Mouse (Mus musculus) frontal cortex, adult (tissue): Measurements from ENCODE around the gene Phf24.

Source experiments
- ATAC-seq: cut with Nextera tagmentation; 2 replicates; pipeline ENCODE4 v1.9.2; 2017; ENCODE audit warnings: mild to moderate bottlenecking, moderate library complexity, mixed read lengths; ENCODE audit not compliant: low TSS enrichment

The Phf24 gene

GRCm38 (mm10) chr4:42916617-42917401 lies at the start of gene Phf24:
Phf24 (plus strand) TSS chr4:42916660.
- ATAC-seq, result peak; percentile 48

DNA sequence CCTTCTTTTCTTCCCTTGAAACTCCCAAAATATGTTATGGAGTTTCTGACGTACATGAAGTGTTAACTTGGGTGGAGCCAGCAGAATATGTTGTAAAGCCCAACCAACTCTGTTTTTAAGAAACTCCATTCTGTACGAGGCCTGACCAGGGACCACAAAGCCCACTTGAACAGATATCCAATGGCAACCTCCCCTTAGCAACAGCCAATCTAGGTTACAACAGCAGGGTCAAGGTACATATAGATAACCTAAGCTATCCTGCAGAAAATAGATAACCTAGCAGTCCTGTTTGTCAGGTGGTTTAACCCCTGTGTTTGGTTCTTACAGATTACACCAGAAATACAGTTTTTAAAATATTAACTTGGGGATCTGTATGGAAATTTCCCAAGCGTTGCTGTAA lies 49.1 kb upstream of the Phf24 start:
- no peak for ATAC-seq

GRCm38 (mm10) chr4:42868193-42868592 lies 48.3 kb upstream of the Phf24 start:
- no peak for ATAC-seq

DNA sequence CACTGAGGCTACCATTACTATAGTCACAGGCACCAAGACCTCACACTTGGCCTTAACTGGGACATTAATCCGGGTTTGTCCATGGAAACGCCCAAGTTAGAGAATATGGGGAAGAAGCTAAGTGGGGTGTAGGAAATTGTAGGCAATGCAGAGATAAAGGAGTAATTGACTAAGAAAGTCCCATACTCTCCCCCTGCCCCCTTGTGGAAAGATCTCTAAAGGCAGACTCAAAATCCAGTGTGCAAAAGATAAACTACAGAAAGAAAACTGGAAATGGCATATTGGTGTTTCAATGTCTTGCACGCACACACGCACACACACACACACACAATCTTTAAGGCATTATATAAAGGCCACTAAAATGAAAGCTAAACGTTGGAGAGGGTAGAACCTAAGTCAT lies 45.7 kb upstream of the Phf24 start:
- no peak for ATAC-seq

DNA sequence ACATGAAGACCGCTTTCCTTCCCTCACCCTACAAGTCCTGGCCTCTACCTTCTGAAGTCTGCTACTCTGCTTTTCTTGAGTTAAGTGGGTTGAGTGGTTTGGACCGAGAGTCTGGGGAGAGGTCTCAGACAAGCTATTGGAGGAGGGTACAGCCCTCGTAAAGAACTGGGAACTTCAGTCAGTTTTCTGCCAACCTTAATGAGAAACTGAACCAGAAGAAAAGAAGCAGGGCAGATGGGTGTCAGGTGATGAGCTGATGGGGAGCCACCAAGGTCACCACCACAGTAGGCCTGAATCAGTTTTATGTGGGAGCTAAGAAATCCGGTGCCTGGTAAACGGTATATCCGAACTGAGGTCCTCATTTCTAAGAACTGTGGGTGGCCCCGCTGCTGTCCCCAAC lies 44.3 kb upstream of the Phf24 start:
- no peak for ATAC-seq

DNA sequence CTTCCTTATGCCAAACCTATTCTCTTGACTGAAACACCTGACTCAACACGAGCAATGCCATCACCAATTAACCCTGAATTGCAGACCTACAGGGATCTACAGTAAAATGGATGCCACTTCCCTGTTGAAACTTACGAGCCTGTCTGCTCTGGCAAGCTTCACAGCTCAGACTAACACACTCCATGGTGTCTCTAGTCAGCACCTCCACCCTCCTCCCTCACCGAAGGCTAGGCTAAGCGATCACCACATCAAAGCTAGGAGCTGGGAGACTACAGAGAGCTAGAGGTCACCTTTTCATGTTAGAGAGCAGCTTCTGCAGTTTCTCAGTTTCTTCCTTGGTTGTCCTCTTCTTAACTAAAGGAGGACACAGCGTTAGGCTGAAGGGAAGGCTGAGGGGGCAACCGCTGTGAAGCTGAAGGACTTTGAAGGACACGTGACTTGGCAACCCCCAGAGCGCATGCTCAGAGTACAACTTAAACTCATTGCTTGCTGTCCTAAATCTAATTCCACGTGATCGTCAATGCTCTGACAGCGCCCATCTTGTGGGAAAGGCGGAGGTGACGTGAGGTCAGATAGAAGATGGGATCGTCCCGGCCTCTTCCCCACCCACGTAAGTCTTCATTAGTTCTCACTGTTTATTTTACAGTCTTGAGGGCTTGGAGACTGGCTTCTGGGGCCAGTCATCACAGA lies 43.6 kb upstream of the Phf24 start:
- ATAC-seq, result no peak

DNA sequence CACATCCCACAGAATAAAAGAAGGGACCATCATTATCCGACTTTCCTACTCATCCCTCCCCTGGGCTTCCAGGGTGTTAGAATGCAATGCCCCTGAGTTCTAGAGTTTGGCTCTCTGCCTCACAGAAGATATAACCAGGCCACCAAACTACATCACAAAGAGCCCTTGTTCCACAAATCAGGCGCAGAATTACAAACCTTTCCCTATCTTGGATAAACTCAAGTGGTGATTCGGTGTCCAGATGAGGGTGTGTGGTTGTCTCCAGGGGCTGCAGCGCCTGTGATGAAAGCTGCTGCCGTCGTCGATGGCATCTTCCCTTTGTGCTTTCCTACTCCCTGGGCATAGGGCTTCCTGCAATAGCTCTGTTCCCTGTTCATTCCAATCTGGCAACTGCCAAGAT lies 42.3 kb upstream of the Phf24 start, which contains the start of gene Fam205c:
Gene Fam205c, minus strand, starts transcription at position 101 of the 400 bp plus-strand sequence.
- ATAC-seq, result no peak

- peak; percentile 76 for ATAC-seq
Measured at GRCm38 (mm10) chr4:42876586-42877291, 39.7 kb upstream of the Phf24 start.

DNA sequence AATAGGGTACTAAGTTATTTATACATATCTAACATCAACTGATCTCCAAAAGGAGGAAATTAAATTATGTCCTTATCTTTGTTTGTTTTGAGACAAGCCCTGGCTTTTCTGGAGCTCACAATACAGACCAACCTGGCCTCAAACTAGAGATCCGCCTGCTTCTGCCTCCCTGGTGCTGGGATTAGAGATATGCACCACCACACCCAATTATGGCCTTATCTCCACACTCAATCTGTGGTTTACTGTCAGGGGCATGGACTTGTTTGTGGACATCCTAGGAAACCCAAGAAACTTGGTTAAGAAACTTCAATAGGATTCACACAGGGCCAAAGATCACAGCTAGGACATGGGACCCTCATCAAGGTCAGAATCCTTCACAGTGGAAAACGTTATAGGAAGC lies 38.8 kb upstream of the Phf24 start:
- ATAC-seq, result no peak

DNA sequence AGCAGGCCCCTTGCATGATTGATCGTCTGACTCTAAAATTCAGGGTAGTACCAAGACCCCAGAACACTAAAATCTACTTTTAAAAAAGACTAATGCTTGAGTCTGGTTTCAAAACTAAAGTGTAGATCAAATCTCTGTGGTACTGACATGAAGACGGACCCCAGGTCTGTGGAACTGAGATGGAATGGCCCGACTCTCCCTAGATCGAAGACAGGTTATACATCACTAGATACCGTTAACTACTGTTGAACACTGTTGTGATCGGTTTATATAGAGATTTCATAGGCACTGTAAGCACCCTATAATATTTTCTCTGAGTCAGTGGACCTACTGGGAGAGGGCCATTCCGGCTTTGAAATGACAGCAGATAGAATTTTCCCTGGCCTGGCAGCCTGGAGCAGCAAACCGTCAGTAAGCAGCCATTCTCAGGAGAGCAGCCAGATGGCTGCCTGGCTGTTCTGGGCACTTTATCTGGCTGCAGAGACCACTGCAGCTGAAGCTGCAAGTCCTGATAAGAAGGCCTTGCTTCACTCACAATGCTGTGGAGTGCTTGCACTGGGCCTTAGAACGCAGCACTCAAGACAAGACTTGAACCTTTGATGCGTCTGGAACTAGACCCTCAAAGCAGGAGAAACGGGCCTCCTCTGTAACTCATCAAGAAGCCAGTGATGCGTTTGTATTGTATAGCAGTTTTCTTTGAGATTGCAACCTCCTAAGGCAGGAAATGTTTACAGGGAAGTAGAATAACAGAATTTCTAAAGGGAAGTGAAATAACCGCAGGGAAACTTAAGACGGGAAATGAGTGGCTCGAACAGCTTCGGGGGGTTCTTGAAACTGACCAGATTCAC lies 36.4 kb upstream of the Phf24 start:
- no peak; the same call in 1 of the 2 replicates for ATAC-seq

- no peak for ATAC-seq
Measured at GRCm38 (mm10) chr4:42880677-42880948, 35.8 kb upstream of the Phf24 start.

- ATAC-seq, result peak; percentile 87
Measured at GRCm38 (mm10) chr4:42886926-42887325, 29.5 kb upstream of the Phf24 start.

- ATAC-seq, result no peak
Measured at GRCm38 (mm10) chr4:42888806-42889205, 27.7 kb upstream of the Phf24 start.

GRCm38 (mm10) chr4:42891176-42891575 lies 25.3 kb upstream of the Phf24 start:
- ATAC-seq, result no peak

DNA sequence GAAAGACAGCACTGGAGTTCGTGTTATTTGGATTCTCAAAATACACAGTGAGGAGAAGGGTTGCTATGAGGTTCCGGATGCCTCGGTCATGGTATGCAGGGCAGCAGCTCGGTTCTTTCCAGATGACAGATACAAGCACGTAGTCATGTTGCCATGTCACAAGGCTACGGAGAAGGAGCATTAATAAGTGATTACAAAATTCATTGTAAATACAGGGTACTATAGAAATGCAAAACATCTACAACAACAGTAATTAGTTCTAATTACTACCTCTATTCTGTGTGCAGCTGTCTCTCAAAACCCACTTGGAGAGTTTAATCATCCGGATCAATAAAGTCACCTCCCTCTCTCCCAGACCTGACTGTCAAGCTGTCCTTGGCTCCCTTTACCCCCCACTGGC lies 21.3 kb upstream of the Phf24 start:
- no peak for ATAC-seq

DNA sequence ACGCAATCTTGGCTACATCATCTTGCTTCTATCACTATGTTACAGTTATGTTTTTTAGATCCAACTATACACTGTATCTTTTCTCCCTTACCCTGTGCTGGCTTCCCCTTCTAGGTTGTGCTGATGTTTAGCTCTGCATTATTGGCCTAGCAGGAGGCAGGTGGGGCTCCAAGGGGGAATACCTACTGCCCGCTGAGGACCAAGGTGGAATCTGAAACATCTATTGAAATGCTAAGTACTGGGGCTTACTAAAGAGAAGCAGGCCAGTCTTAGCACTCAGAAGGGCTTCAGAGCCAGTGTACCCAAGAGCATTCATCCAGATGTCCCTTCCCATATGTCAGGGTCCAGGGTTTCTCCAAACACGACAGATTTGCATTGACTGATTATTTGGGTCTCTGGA lies 17.5 kb upstream of the Phf24 start:
- ATAC-seq, result no peak

GRCm38 (mm10) chr4:42900878-42901277 lies 15.6 kb upstream of the Phf24 start:
- ATAC-seq, result peak; percentile 83

- ATAC-seq, result no peak
Measured at GRCm38 (mm10) chr4:42902174-42902573, 14.3 kb upstream of the Phf24 start.

- no peak for ATAC-seq
Measured at GRCm38 (mm10) chr4:42902730-42903129, 13.7 kb upstream of the Phf24 start.

- ATAC-seq, result no peak
Measured at GRCm38 (mm10) chr4:42903942-42904341, 12.5 kb upstream of the Phf24 start.

GRCm38 (mm10) chr4:42904523-42904922 lies 11.9 kb upstream of the Phf24 start:
- ATAC-seq, result peak; percentile 28; the same call in 1 of the 2 replicates

- ATAC-seq, result no peak
Measured at GRCm38 (mm10) chr4:42904966-42905365, 11.5 kb upstream of the Phf24 start.
